Mouse (Mus musculus) stomach, postnatal 0 days (tissue): ENCODE measurements around the gene Taf1d.
A peak's percentile ranks its signal among the peaks of the same experiment; 100 is the strongest.
"Not testable (repeated sequence)": the region's sequence is repeated elsewhere in the genome, so short reads cannot be mapped to it uniquely, and the experiment has no call there.

ENCODE experiments used
- CTCF ChIP-seq: IDR thresholded peaks from 2 replicates; pipeline ENCODE4 v1.5.1; 2016; ENCODE audit warnings: antibody characterized with exemption, low read depth, mild to moderate bottlenecking, moderate library complexity
- EP300 ChIP-seq: optimal IDR thresholded peaks from 2 replicates; pipeline ENCODE3; 2016; ENCODE audit warnings: antibody characterized with exemption

DNA sequence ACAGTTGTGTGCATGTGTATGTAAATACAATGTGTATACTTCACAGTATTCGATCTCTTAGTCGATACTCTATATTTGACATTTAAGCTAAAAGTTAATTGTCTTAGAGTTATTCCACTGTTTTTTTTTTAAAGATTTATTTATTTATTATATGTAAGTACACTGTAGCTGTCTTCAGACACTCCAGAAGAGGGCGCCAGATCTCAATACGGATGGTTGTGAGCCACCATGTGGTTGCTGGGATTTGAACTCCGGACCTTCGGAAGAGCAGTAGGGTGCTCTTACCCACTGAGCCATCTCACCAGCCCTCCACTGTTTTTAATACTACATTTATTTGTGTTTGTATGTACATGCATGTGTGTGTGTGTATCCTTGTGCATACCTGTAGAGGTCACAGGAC, 4.0 kb upstream of the Taf1d start:
- not testable (repeated sequence) for TF ChIP-seq EP300
- peak; percentile 53 for TF ChIP-seq CTCF
